Mouse (Mus musculus): ENCODE measurements at regions not wholly inside any gene's neighbourhood (a gene's known extent, or its start where the extent isn't known, plus 50 kb on each side); places are given as distances from the start of the nearest gene placed in this dataset.
A peak's percentile ranks its signal among the peaks of the same experiment; 100 is the strongest.
"Not testable (repeated sequence)": the region's sequence is repeated elsewhere in the genome, so short reads cannot be mapped to it uniquely, and the experiment has no call there.

DNA sequence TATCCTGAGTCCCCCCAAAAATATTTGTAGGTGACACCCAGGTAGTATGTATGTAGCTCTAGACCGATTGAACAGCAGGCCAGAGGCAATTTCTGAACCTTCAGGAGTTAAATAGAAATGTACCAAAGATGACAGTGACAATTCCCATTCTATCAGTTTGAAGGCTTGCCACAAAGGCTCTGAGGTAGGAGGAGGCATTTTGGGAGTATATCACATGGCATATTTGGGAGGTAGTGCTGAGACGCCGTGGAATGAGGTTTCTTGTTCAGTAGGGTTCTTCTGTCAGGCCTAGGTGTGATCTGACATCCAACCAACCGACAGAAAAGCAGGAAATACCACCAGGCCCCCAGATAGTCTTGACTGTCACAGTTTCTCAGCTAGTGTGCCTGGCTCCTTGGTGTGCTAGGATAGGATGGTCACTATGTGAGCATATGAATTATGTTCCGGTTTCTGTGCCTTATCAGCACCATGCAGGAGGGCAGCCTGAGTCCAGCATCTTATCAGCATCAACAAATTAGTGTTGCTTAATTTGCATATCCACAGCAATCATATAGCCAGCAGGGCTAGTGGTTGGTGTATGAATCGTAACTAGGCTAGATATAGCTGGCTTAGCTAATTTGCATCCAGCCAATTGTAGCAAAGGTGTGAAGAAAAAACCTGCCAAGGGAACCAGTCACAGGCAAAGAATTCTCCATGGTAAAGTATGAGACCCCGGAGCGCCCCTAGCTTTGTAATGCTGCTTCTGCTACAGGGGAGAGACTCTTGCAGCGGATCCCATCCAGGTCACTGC, 136.3 kb upstream of the Bcor start:
- DNase-seq (ENCODE audit: low spot score): no peak

DNA sequence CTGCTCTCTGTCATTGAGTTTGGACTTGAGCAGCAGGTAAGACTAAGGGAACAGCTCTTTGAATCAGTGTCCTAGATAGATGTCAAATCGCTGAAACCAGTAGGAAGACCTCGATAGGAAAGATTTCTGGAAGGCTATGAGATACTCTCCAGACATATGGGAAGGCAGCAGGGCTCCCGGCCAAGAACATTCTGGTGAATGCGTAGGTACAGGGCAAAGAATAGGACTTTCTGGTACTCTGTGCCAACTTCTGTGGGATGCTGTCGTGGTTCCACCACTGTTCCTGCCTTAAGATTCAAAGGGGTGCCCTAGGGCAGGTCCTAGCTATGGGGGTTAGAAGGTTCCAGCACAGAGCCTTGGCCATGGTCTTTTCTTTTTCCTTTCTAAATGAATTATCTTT, 138.5 kb upstream of the Bcor start:
- DNase-seq (ENCODE audit: low spot score): no peak

DNA sequence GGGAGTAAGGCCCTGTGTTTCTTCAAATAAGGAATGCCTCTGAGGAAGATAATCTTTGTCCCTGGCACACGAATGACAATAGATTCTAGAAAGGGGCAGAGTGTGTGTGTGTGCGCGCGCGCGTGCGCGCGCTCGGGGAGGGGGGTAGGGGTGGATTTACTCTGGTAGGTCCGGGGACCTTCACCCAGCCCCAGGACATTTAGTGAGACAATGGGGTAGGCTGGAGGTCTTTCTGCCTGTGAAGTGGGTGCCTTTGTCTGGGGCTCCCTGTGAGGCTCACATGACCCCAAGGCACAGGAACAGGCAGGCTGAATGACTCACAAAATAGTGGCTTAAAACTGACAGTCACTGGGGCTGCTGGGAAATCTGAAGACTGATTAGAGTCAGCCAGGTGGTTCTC, 139.1 kb upstream of the Bcor start:
- DNase-seq (ENCODE audit: low spot score): no peak

DNA sequence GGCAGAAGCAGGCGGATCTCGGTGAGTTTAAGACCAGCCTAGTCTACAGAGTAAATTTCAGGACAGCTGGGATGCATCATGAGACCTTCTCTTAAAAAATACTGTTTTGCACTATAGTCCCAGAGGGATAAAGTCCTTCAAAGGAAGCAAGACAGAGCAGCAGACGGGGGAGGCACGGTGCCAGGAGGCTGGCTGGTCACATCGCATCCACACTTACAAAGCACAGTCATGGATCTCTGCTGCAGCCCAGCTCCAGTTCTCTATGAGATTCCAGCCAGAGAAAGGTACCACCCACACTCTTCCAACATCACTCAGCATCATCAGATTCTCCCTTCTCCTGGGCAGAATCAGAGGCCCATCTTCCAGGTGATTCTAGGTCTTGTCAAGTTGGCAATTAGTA, 144.5 kb upstream of the Bcor start:
- DNase-seq (ENCODE audit: low spot score): no peak

DNA sequence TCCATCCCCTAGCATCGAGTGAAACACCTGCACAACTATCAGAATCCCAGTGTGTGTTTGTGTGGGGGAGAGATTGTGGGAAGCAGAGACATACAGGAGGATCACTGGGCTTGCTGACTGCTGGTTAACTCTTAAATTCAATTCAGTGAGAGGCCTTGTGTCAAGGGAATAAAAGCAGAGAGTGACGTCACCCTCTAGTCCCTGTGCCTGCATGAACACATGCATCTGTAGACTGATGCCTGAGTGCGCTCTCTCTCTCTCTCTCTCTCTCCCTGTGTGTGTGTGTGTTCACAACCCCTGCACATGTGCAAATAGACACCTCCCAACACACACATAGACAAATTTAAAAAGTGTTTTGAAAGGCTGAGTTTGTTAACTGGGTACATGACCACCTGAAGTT, 146.8 kb upstream of the Bcor start:
- DNase-seq (ENCODE audit: low spot score): no peak

DNA sequence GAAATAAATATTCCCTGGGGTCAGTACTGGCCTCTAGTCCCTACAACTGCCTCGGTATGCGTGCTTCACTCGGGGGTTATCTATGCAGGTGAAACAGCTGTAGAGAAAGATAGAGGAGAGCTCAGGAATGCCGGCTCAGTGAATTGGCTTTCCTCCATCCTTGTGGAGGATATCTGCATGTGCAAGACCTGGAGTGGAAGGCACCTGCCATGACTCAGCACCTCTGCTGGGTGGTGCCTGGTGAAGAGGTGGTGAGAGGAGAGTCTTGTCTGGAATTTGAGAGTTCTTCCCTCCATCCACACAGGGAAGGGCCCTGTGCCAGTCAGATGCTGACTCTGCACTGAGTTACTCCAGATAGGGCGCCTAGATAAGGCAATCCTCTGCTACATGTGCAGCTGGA, 152.4 kb upstream of the Bcor start:
- no peak for DNase-seq (ENCODE audit: low spot score)

DNA sequence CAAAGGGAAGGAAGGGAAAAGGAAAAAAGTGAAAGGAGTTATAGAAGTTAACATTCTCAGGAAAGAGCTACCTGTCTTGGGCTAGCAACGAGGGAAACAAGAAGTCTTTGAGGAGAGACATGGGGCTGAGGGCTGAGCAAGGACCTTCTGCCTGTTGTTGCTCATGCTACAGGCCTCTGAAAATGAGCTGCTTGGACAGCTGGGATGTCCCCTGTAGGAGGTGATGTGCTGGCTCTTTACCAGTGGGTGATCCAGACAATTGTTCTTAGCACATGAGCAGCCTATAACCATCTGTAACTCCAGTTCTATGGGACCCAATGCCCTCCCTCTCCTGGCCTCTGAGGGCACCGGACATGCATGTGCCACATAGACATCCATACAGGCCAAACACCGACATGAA, 155.5 kb upstream of the Bcor start:
- DNase-seq (ENCODE audit: low spot score): no peak

DNA sequence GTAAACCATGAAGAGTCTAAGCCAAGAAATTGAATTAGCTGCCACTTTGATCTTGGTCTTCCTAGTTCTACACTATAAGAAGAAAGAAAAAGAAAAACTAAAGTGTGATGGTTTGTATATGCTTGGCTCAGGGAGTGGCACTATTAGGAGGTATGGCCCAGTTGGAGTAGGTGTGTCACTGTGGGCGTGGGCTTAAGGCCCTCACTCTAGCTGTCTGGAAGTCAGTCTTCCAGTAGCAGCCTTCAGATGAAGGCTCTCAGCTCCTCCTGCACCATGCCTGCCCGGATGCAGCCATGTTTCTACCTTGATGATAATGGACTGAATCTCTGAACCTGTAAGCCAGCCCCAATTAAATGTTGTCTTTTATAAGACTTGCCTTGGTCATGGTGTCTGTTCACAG, 157.3 kb upstream of the Bcor start:
- DNase-seq (ENCODE audit: low spot score): not testable (repeated sequence)

DNA sequence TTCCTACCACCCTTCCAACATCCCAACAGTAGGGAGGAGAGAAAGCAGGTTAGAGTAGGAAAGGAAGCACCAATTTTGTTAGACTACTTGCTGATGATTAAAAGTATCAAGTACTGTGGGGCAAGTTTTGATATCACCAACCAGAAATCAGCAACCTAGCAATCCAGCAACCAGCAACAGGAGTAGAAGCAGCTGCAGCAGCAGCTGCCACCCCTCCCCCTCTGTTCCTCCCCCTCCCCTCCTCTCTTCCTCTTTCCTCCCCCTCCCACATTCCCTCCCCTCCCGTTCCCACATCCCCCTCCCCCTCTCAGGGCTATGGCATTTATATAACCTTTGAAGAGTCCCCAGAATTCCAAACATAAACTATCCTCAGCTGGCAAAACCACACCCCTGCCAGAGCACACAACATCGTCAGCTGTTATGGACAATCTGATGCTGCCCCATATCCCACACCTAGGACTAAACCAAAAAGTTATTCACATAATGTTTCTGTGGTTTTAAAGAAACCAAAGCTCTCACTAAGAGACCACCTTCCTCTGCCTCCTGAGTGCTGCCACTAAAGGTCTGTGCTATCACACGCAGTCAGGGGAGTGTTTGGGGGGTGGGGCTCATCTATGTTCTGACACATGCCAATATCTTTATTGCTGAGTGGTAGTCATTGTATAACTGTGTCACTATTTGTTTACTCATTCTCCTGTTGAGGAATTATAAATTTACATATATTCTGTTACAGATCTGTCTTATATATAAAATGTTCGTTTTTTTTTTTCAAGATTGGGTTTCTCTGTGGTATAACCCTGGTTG, 158.9 kb upstream of the Bcor start:
- no peak for DNase-seq (ENCODE audit: low spot score)

DNA sequence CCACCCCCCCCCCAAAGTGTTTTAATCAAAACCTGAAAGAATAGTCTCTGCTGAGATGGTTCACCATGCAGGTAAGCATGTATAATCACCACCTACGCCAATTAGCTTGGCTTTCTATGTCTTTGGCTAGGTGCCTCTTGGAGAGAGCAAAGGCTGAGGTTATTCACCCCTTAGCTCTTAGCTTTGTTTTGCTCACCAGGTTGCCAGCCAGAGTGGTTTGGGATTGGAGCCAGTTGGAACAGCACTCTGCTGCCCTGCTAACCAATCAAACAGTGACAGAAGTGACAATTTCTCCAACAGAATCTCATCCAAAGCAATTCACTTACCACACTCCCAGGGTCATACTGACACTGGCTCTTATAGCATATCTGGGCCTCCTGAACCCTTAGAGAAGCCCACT, 162.3 kb upstream of the Bcor start:
- peak; percentile 21 for DNase-seq (ENCODE audit: low spot score)

DNA sequence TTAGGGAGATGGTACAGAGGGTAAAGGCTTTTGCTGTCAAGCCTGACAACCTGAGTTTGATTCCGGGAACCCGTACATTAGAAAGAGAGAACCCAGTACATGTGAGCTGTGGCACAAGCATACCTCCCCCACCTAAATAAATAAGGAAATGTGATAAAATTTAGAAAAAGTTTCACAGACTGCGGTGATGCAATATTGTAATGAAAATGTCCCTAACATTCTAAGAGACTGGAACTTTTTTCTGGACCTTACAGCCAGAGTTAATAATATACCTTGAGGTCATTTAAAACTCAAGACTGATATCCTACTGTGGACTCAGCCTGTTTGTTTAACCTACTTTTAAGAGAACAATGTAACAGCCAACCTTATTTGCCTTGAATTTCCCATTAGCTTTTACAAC, 163.1 kb upstream of the Bcor start:
- DNase-seq (ENCODE audit: low spot score): no peak

DNA sequence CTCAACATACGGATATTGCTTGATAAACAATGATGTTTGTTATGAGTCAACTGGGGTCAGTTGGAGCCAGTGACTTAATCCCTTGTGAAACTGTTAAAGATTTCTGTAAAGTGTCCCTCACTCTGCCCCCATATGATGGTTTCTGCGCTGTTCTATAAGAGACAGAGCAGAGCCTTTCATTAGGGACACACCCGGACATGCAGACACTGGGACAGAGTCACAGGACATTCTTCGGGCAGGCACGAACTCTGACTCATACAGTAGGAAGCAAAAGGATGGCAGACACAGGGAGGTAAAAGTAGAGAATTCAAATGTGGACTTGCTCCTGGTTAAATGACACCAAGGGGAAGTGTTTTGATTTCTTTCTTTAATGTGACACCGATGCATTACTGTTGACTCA, 163.7 kb upstream of the Bcor start:
- DNase-seq (ENCODE audit: low spot score): no peak

DNA sequence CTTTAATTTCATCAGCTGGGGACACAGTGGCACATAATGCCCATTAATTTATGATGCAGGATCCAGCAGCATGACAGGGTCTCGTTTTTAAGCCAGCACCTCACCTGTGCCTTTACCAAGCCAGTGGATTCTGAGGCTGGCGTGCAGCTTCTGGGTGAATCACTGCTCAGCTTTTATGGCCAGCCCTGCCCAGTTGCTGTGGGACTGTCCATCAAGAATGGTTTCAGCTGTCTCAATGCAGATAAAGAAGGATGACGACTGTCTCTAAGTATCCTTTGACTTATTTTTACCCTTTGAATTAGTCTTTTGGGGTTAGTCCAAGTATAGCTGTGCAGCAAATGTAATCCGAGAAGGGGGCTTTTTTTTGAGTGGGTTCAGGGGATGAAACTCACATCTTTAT, 167.3 kb upstream of the Bcor start:
- DNase-seq (ENCODE audit: low spot score): no peak

DNA sequence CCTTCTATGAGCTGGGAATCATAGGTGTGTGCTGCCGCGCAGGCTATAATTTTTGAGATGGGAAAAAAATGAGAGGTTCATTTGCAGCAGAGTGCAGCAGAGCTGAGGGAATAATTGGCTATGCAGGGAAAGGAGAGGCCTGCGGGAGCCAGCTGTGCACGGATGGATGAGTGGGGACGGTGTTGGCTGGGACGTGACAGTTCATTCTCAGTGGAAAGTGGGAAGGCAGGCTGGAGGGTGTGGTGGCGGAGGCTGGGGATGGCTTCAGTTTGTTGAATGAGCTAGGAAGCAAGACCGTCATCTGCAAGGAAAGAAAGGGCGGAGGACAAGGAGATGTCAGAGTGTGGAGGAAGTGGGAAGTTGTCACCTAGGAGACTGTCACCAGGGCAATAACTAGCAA, 180.4 kb upstream of the Bcor start:
- DNase-seq (ENCODE audit: low spot score): no peak

DNA sequence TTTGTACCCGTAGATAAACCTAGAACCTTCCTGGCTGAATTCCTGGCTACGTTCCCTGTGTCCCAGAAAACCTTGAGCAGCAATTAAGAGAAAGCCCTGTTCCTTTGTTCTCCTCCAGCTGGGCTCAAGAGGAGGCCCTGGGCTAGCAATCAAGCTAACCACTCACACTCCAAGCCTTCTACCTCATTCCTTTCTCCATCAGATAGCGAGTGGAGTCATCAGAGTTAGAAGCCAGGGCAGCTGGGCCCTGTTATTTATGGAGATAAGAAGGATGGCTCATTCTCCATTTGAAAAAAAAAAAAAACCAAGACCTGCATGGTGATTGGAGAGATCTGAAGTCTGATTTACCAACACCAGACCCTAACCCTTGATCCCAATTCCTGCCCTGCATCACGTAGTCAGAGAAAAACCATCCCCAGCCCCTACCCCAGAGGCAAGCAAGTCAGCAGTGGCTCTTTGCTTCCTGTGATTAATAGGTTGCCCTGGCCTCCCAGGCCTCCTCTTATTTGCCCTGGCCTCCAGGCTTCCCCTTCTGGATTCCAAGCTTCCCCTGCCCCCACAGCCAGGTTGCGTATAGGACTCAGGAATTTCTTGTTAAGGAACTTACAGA, 181.3 kb upstream of the Bcor start:
- DNase-seq (ENCODE audit: low spot score): no peak

DNA sequence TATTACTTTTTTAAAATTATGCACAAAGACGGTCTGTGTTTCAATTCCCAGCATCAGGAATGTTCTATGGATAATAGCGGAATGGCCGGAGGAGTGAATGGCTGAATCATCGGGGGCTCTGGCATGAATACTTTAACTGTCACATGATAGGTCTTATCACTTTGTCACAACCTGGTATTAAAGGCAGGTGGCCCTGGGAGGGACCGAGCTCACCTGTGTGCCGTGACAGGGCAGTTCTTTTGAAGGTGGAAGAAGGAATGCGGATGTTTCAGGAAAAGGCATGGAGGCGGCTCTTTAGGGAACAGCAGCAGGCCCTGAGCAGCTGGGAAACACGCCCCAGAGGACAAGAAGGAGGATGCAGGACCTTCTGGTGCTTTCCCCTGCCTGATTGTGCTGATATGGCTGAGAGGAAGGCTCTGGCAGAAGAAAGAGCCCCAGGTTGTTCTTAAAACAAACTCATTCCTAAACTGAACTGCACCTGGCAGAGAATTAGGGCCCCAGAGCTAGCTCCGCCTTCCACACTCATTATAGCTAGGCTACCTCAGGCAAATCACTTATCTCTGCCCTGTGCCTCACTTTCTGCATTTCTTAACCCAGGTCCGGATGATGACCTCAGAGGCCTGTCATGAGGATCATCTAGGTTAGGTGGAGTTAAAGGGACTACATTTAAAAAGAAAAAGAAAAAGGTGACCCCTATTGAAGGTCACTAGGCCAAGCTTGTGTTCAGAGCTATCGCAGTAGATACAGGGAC, 184.8 kb upstream of the Bcor start:
- no peak for DNase-seq (ENCODE audit: low spot score)

DNA sequence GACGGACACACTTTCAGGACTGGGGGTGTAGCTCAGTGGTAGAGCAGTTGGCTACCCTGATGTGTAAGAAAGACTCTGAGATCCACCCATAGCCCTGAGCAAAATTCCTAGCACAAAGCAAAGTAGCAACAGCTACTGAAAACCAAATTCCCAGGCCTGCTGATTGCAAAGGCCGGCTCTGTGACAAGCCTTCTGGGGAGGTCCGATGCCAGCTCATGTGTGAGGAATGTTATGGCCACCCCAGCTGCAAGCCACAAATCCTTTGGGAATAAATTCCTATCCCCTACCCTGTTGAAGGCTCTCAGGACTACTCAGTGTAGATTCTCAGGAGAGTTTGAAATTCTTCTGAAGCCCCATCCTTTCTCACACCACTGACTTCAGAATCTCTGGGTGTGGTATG, 186.7 kb upstream of the Bcor start:
- no peak for DNase-seq (ENCODE audit: low spot score)

DNA sequence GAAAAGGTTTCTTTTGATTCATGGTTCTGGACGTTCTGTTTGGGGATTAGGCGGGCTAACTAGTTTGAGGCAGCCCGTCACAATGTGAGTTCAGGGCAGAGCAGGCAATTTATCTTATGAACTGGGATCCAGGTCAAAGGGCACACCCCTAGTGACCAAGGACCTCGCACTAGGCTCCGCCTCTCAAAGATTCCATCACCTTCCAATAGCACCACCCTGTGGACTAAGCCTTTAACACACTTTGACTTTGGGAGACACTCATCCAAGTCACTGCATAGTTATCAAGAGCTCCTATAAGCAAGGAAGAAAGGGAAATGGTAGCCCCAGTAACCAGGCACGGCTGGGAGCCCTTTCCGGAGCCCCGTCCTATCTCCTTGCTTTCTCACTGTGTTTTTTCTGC, 188.0 kb upstream of the Bcor start:
- DNase-seq (ENCODE audit: low spot score): no peak

DNA sequence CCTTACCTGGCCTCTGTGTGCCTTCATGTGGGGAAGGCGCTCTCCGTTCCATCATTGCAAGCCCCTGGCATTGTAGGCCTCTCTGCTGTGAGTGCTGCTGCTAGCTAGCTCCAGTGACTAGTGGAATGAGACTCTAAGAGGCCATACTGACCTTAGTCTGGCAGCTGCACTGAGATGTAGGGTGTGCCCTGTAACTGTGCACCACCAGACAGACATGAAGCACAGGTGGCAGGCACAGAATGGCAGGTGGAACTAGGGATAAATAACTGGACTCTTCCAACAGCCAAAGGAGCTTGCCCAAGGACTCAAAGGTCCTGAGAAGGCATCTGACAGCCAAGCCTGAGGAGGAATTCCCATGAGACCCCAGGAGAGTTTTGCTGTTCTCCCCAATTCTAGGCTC, 194.7 kb upstream of the Bcor start:
- DNase-seq (ENCODE audit: low spot score): no peak

DNA sequence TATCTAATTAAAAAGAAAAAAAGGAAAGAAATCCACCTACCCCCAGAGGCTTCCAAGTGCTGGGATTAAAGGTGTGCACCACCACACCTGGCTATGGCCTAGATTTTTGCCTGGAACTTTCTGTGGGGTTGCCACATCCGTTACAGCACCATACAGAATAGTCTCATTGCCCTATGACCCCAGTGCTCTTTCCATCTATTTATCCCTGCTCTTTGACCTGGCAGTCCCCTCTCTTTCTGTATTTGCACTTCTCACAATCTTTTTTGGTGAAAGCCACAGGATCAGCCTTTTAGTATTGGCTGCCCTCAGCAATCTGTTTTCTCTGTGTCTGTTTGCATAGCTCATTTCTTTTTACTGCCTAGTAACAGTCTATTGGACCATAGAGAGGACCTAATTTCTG, 197.9 kb upstream of the Bcor start:
- DNase-seq (ENCODE audit: low spot score): no peak

DNA sequence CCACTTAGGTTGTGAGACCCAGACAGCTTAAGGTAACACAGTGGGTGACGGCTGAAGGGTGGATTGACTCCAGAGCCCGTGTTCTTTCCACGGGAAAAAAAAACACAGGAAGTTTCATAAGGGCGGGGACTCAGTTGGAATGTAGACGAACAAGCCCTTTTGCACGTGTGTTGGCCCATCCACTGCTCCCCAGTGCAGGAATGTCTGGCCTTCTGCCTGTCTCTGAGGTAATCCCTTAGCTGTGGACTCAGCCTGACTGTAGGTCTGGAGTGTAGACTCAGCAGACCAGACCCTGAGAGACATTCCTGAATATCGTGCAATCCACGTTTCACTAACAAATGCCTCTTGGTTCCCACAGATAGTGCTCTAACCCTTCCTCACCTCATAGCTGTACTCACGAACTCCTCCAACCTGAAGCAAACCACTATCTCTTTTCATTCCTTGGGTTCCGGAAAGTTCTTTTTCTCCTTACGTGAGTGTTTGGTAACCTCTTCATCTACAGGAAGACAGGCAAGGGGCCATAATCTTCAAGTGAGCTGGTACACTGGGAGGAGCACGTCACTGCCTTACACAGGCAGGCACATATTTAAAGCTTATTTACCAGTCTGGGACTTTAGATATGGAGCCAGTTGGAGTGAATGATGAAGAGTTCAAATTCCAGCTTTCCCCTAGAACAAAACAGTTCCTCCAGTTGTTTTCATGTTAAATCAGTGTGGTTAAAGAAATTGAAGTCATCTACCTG, 205.6 kb upstream of the Bcor start:
- peak; percentile 69 for DNase-seq (ENCODE audit: low spot score)

DNA sequence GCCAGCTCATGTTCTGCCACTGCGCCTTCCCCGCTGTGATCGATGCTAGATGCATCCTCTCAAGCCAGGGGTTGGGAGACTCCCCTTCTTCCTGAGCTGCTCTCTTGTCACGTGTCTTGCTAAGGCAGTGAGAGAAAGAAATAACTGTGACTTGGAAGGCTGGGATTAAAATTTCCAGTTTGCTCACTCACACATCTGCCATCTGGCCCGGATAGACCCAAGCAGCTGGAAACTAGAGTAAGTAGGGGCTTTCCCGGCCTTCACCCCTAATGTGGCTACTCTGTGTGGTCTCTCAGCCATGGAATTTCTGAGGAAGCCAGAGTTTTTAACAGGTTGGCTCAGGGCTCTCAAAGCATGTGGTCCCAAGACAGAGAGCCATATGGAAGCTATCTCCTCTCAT, 206.6 kb upstream of the Bcor start:
- no peak for DNase-seq (ENCODE audit: low spot score)

Measured in lung, postnatal 25 days (tissue).